Mouse (Mus musculus) retina, postnatal 7 days (tissue): ENCODE measurements at regions not wholly inside any gene's neighbourhood (a gene's known extent, or its start where the extent isn't known, plus 50 kb on each side); places are given as distances from the start of the nearest gene placed in this dataset.

Experiments used
- DNase-seq: peaks from one replicate; pipeline ENCODE4 v3.0.0-alpha.2; 2012; ENCODE audit warnings: low read depth, low spot score

DNA sequence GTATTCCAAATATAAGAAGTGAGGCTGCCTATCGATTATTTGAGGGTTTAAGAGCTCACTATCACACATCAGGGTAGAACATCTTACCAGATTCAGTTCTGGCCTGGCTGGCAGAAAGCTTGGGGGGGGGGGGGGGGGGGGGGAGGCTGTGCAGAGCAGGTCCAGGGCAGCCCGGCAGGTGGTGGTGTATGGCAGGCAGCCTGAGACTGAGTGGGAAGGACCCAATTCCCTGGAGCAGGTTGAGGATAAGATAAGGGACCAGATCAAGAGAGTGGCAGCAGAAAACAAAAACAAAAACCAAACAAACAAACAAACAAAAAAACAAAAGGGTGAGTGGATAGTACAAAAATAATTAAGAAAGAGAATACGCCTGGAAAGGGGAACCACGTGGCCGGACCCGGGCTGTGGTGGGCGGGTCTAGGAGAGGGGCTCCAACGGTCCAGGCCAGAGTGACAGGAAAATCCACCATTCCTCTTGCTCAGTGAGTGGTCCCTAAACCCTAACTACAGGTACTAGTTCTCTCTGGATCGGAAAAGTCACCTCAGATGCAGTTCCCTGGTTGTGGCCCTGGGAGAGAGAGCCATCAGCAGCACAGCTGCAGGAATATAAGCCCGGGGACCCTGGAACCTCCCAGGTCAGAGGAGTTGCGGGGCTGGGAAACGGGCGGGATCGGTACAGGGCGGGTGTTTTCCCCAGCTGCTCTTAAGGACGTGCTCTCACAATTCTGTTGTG, 73.3 kb downstream of the Vmn2r112 start:
- DNase-seq: peak; percentile 5
